Mouse (Mus musculus): ENCODE results near the gene Rtl8a.
"Not testable (repeated sequence)": the region's sequence is repeated elsewhere in the genome, so short reads cannot be mapped to it uniquely, and the experiment has no call there.

Rtl8a gene

GRCm38 (mm10) chrX:53642980-53643961, at the start of gene Rtl8a:
Rtl8a (minus strand) TSS chrX:53643682.
- DNase-seq (ENCODE audit: low read depth, low spot score), result peak; percentile 63

- no peak for DNase-seq (ENCODE audit: low read depth, low spot score)
Measured at GRCm38 (mm10) chrX:53693141-53693540, 49.7 kb upstream of the Rtl8a start.

- no peak for DNase-seq (ENCODE audit: low read depth, low spot score)
Measured at GRCm38 (mm10) chrX:53692065-53692464, 48.6 kb upstream of the Rtl8a start.

- not testable (repeated sequence) for DNase-seq (ENCODE audit: low read depth, low spot score)
Measured at GRCm38 (mm10) chrX:53684676-53685075, 41.2 kb upstream of the Rtl8a start.

GRCm38 (mm10) chrX:53682650-53683049, 39.2 kb upstream of the Rtl8a start:
- DNase-seq (ENCODE audit: low read depth, low spot score), result not testable (repeated sequence)

- DNase-seq (ENCODE audit: low read depth, low spot score), result not testable (repeated sequence)
Measured at GRCm38 (mm10) chrX:53676943-53677342, 33.5 kb upstream of the Rtl8a start.

GRCm38 (mm10) chrX:53670696-53671095, 27.2 kb upstream of the Rtl8a start:
- DNase-seq (ENCODE audit: low read depth, low spot score), result not testable (repeated sequence)

GRCm38 (mm10) chrX:53670294-53670693, 26.8 kb upstream of the Rtl8a start, which contains the start of gene Rtl8b:
Rtl8b (minus strand) TSS chrX:53670408.
- DNase-seq (ENCODE audit: low read depth, low spot score), result peak; percentile 66

GRCm38 (mm10) chrX:53669557-53670270, 26.2 kb upstream of the Rtl8a start:
- DNase-seq (ENCODE audit: low read depth, low spot score), result not testable (repeated sequence)

- DNase-seq (ENCODE audit: low read depth, low spot score), result not testable (repeated sequence)
Measured at GRCm38 (mm10) chrX:53652917-53653316, 9.4 kb upstream of the Rtl8a start.

- no peak for DNase-seq (ENCODE audit: low read depth, low spot score)
Measured at GRCm38 (mm10) chrX:53645885-53646284, 2.4 kb upstream of the Rtl8a start.

- DNase-seq (ENCODE audit: low read depth, low spot score), result not testable (repeated sequence)
Measured at GRCm38 (mm10) chrX:53642604-53642979, 890 bp downstream of the Rtl8a start.

- DNase-seq (ENCODE audit: low read depth, low spot score), result not testable (repeated sequence)
Measured at GRCm38 (mm10) chrX:53638107-53638506, 5.4 kb downstream of the Rtl8a start.

- DNase-seq (ENCODE audit: low read depth, low spot score), result not testable (repeated sequence)
Measured at GRCm38 (mm10) chrX:53611395-53611794, 32.1 kb downstream of the Rtl8a start.

GRCm38 (mm10) chrX:53610571-53610970, 32.9 kb downstream of the Rtl8a start:
- DNase-seq (ENCODE audit: low read depth, low spot score), result peak; percentile 41

GRCm38 (mm10) chrX:53608879-53609278, 34.6 kb downstream of the Rtl8a start, which contains the start of gene Gm14597:
Gm14597 (minus strand) TSS chrX:53608979.
- not testable (repeated sequence) for DNase-seq (ENCODE audit: low read depth, low spot score)

- no peak for DNase-seq (ENCODE audit: low read depth, low spot score)
Measured at GRCm38 (mm10) chrX:53608122-53608813, 35.2 kb downstream of the Rtl8a start.

- DNase-seq (ENCODE audit: low read depth, low spot score), result peak; percentile 32
Measured at GRCm38 (mm10) chrX:53607242-53608121, 36.0 kb downstream of the Rtl8a start, which contains the start of gene Rtl8c. Rtl8c (plus strand) TSS chrX:53608032.

GRCm38 (mm10) chrX:53606176-53606575, 37.3 kb downstream of the Rtl8a start:
- not testable (repeated sequence) for DNase-seq (ENCODE audit: low read depth, low spot score)

GRCm38 (mm10) chrX:53599993-53600392, 43.5 kb downstream of the Rtl8a start:
- DNase-seq (ENCODE audit: low read depth, low spot score), result not testable (repeated sequence)

Data from embryo, embryonic 11.5 days (tissue).